Mouse (Mus musculus): ENCODE data around the gene 3100002H09Rik.

DNA sequence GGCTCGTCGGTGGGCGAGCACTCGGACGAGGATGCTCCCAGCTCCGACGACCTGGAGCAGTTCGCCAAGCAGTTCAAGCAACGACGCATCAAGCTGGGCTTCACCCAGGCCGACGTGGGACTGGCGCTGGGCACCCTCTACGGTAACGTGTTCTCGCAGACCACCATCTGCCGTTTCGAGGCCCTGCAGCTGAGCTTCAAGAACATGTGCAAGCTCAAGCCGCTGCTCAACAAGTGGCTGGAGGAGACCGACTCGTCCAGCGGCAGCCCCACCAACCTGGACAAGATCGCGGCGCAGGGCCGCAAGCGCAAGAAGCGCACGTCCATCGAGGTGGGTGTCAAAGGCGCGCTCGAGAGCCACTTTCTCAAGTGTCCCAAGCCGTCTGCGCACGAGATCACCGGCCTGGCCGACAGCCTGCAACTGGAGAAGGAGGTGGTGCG, 47.8 kb upstream of the 3100002H09Rik start:
- no peak for TF ChIP-seq CTCF (IDR thresholded peaks at IDR 0.05)
- TF ChIP-seq EP300 (IDR thresholded peaks at IDR 0.05) = no peak

All from lung, postnatal 0 days (tissue).